Mouse (Mus musculus): ENCODE results near the gene Kcna5.

Gene Kcna5

GRCm38 (mm10) chr6:126535208-126535910, at the start of gene Kcna5:
Gene Kcna5 (minus strand): TSS chr6:126535412.
- DNase-seq (ENCODE audit: low spot score): no peak

GRCm38 (mm10) chr6:126583075-126583474, 47.9 kb upstream of the Kcna5 start:
- DNase-seq (ENCODE audit: low spot score): peak; percentile 16

- no peak for DNase-seq (ENCODE audit: low spot score)
These were observed 46.4 kb upstream of the Kcna5 start for GRCm38 (mm10) chr6:126581632-126582031.

- DNase-seq (ENCODE audit: low spot score): no peak
These were observed 45.4 kb upstream of the Kcna5 start for GRCm38 (mm10) chr6:126580571-126580970.

- DNase-seq (ENCODE audit: low spot score): no peak
These were observed 42.2 kb upstream of the Kcna5 start for GRCm38 (mm10) chr6:126577415-126577814.

GRCm38 (mm10) chr6:126576566-126576965, 41.4 kb upstream of the Kcna5 start:
- DNase-seq (ENCODE audit: low spot score): no peak

GRCm38 (mm10) chr6:126574778-126575177, 39.6 kb upstream of the Kcna5 start:
- no peak for DNase-seq (ENCODE audit: low spot score)

- no peak for DNase-seq (ENCODE audit: low spot score)
These were observed 37.8 kb upstream of the Kcna5 start for GRCm38 (mm10) chr6:126573021-126573420.

- DNase-seq (ENCODE audit: low spot score): no peak
These were observed 34.6 kb upstream of the Kcna5 start for GRCm38 (mm10) chr6:126569809-126570208.

- no peak for DNase-seq (ENCODE audit: low spot score)
These were observed 33.0 kb upstream of the Kcna5 start for GRCm38 (mm10) chr6:126568046-126568830.

GRCm38 (mm10) chr6:126567326-126567725, 32.1 kb upstream of the Kcna5 start:
- DNase-seq (ENCODE audit: low spot score): no peak

GRCm38 (mm10) chr6:126564376-126564775, 29.2 kb upstream of the Kcna5 start:
- no peak for DNase-seq (ENCODE audit: low spot score)

GRCm38 (mm10) chr6:126563898-126564297, 28.7 kb upstream of the Kcna5 start:
- DNase-seq (ENCODE audit: low spot score): peak; percentile 25

- no peak for DNase-seq (ENCODE audit: low spot score)
These were observed 26.5 kb upstream of the Kcna5 start for GRCm38 (mm10) chr6:126561702-126562101.

GRCm38 (mm10) chr6:126560696-126561095, 25.5 kb upstream of the Kcna5 start:
- no peak for DNase-seq (ENCODE audit: low spot score)

- DNase-seq (ENCODE audit: low spot score): no peak
These were observed 24.8 kb upstream of the Kcna5 start for GRCm38 (mm10) chr6:126560036-126560435.

- DNase-seq (ENCODE audit: low spot score): no peak
These were observed 23.1 kb upstream of the Kcna5 start for GRCm38 (mm10) chr6:126558276-126558675.

GRCm38 (mm10) chr6:126553812-126554211, 18.6 kb upstream of the Kcna5 start:
- no peak for DNase-seq (ENCODE audit: low spot score)

GRCm38 (mm10) chr6:126551862-126552395, 16.7 kb upstream of the Kcna5 start:
- DNase-seq (ENCODE audit: low spot score): peak; percentile 22

GRCm38 (mm10) chr6:126544107-126545036, 9.2 kb upstream of the Kcna5 start:
- no peak for DNase-seq (ENCODE audit: low spot score)

- no peak for DNase-seq (ENCODE audit: low spot score)
These were observed 7.5 kb upstream of the Kcna5 start for GRCm38 (mm10) chr6:126542724-126543123.

GRCm38 (mm10) chr6:126537512-126537911, 2.3 kb upstream of the Kcna5 start:
- no peak for DNase-seq (ENCODE audit: low spot score)
